ENCODE assay signal across 25 mouse cellular contexts in the genomic region with DNA sequence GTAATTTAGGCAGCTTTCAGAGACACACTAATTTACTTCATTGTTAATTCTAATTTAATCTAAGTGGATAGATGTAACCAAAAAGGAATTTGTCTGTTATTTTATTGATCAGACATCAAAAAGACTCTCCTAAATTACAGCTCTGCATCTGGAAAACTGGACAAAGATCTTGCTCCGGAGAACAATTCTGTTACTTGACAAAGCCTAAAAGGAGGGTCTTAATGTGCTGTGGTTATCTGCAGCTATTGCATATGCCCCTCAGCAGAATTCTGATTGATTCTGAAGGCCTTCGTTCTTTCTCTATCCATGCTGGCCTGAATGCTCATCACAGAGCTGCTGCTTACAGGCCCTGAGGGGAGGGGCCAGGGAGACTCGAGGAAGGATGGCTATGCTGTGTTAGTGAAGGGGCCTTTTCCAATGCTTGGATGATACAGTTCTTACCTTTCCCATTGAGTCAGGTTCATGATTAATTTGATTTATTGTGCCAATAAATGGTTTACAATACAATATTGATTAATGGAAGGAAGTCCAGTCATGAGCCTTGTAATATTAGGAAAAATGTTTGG.
A peak's percentile ranks its signal among the peaks of the same experiment; 100 is the strongest.
DNase-seq lines count a peak whose midpoint lies in the region; ATAC-seq and TF ChIP-seq lines count a peak whose summit lies in the region.
"Had no signal": no experiment of that assay in that cellular context is flagged by ENCODE, and none has a peak within 500 bp of the region (broad histone marks: within the 10 kb centered on the region; RNA-seq: fewer than 3 reads in every experiment).

No protein-coding gene starts in this region.

- H3K4me2 ChIP-seq in midbrain, embryonic 11.5 days, result no peak overlapping the region
- H3K4me2 ChIP-seq: heart, embryonic 13.5 days; limb, embryonic 12.5 days; liver, embryonic 13.5 days; lung, embryonic 14.5 days had no signal

- H3K4me3 ChIP-seq in layer of hippocampus, adult 2 months, result no peak overlapping the region
- no peak overlapping the region for H3K4me3 ChIP-seq in midbrain, embryonic 11.5 days (ENCODE audit: low read depth, low read length)
- H3K4me3 ChIP-seq: embryonic facial prominence, embryonic 10.5 days; heart, embryonic 13.5 days; limb, embryonic 12.5 days; liver, embryonic 13.5 days had no signal

- 17% methylated on average over 3 of the region's 3 CpGs for WGBS in midbrain, embryonic 11.5 days

- H3K9ac ChIP-seq in midbrain, embryonic 11.5 days (ENCODE audit: low read length), result no peak overlapping the region
- H3K9ac ChIP-seq: heart, embryonic 13.5 days; limb, embryonic 12.5 days; liver, embryonic 13.5 days; lung, embryonic 14.5 days had no signal

- TF ChIP-seq CTCF in layer of hippocampus, adult 2 months (conservative IDR thresholded peaks at IDR 0.05), result no peak

- peak; percentile 15 for DNase-seq in embryo, embryonic 10 days (ENCODE audit: low spot score)
- no peak for DNase-seq in embryo, embryonic 9.5 days (ENCODE audit: extremely low spot score)
- DNase-seq in layer of hippocampus, adult 2 months (ENCODE audit: low spot score in 2 of 2), result no peak
- DNase-seq in layer of hippocampus, adult 11-12 months (ENCODE audit: low spot score), result no peak
- DNase-seq in midbrain, embryonic 11.5 days (ENCODE audit: low spot score, missing footprints), result peak; percentile 78
- peak; percentile 68 for DNase-seq in retina, embryonic 14.5 days (ENCODE audit: low spot score)
- no peak for DNase-seq in urinary bladder, postnatal 4 days (ENCODE audit: low spot score in 2 of 2)
- DNase-seq in kidney, postnatal 25 days, result no peak
- DNase-seq: adrenal gland, adult 8-10 months; cerebellum, adult 11 months; cerebellum, postnatal 14 days; gastrocnemius, postnatal 10 days; heart, adult 11 months; heart, postnatal 36 days; kidney, postnatal 4 days; liver, embryonic 13.5 days; lung, embryonic 14.5 days; lung, postnatal 36 days; right cerebral cortex, postnatal 14 days; spleen, adult 18-20 months; thymus, postnatal 36 days had no signal

- H3K27ac ChIP-seq in layer of hippocampus, adult 2 months, result peak overlapping the region; percentile 3; the same call in 1 of the 2 replicates
- no peak overlapping the region; the same call in 1 of the 2 replicates for H3K27ac ChIP-seq in midbrain, embryonic 11.5 days (ENCODE audit: low read depth, low read length)
- H3K27ac ChIP-seq: embryonic facial prominence, embryonic 10.5 days; heart, embryonic 13.5 days; limb, embryonic 12.5 days; liver, embryonic 13.5 days had no signal

- H3K27me3 ChIP-seq in midbrain, embryonic 11.5 days (ENCODE audit: control insufficient read depth, insufficient read depth, low read length), result no peaks in the 10 kb centered on the region
- H3K27me3 ChIP-seq: heart, embryonic 13.5 days; limb, embryonic 12.5 days; liver, embryonic 13.5 days had no signal

- H3K36me3 ChIP-seq in midbrain, embryonic 11.5 days (ENCODE audit: control insufficient read depth, insufficient read depth, low read length), result no peaks in the 10 kb centered on the region
- H3K36me3 ChIP-seq: embryonic facial prominence, embryonic 10.5 days; heart, embryonic 13.5 days; limb, embryonic 12.5 days; liver, embryonic 13.5 days had no signal

- H3K9me3 ChIP-seq in midbrain, embryonic 11.5 days (ENCODE audit: control insufficient read depth, low read length), result no peaks in the 10 kb centered on the region
- H3K9me3 ChIP-seq: embryonic facial prominence, embryonic 10.5 days; heart, embryonic 13.5 days; limb, embryonic 12.5 days; liver, embryonic 13.5 days had no signal

- ATAC-seq in midbrain, embryonic 11.5 days (ENCODE audit: low FRiP score), result peak; percentile 75
- ATAC-seq: intestine, embryonic 16.5 days had no signal

- H3K4me1 ChIP-seq in midbrain, embryonic 11.5 days (ENCODE audit: control insufficient read depth, insufficient read depth, low read length), result peaks cover 4% of the 10 kb centered on the region
- H3K4me1 ChIP-seq: heart, embryonic 13.5 days; limb, embryonic 12.5 days; liver, embryonic 13.5 days had no signal

Comparison
In these comparisons a context has a peak if more than half of its experiments do, and no peak if none do; other contexts are left out.
1. DNase-seq: peak in embryo, embryonic 10 days (single experiment), midbrain, embryonic 11.5 days (single experiment) and retina, embryonic 14.5 days (single experiment); none in embryo, embryonic 9.5 days (single experiment), layer of hippocampus, adult 2 months (0 of 2), layer of hippocampus, adult 11-12 months (single experiment), urinary bladder, postnatal 4 days (0 of 2) and kidney, postnatal 25 days (0 of 2).